Mouse (Mus musculus) adrenal gland, adult 8-10 months (tissue): ENCODE measurements around the gene Gm49380. TPM values are rescaled to one million over a fixed set of nuclear protein-coding genes. Genes with fewer than 3 reads are reported as not detected.

Experiments
- DNase-seq: peaks from one replicate; pipeline ENCODE4 v3.0.0; 2022
- total RNA-seq, 4 experiments: library from RNA; stranded (reverse); gene quantifications; 2 replicates each; pipeline ENCODE4 v1.2.4; 2022

Gene Gm49380
- total RNA-seq, 4 experiments from 2014 or later, result 0.20 to 1.1 (median 0.93) TPM

GRCm38 (mm10) chr9:44074395-44075275, 38.7 kb downstream of the Gm49380 start:
- no peak for DNase-seq

- no peak for DNase-seq
These were observed 40.2 kb downstream of the Gm49380 start for GRCm38 (mm10) chr9:44073115-44073514.

- peak; percentile 89 for DNase-seq
These were observed 40.7 kb downstream of the Gm49380 start for GRCm38 (mm10) chr9:44072599-44072915.

GRCm38 (mm10) chr9:44071914-44072598, 41.2 kb downstream of the Gm49380 start:
- DNase-seq, result no peak

GRCm38 (mm10) chr9:44070844-44071231, 42.5 kb downstream of the Gm49380 start:
- DNase-seq, result no peak

GRCm38 (mm10) chr9:44070113-44070843, 43.0 kb downstream of the Gm49380 start:
- DNase-seq, result no peak

- DNase-seq, result no peak
These were observed 44.0 kb downstream of the Gm49380 start for GRCm38 (mm10) chr9:44069252-44069651.

GRCm38 (mm10) chr9:44067960-44068330, 45.4 kb downstream of the Gm49380 start:
- DNase-seq, result no peak

GRCm38 (mm10) chr9:44067241-44067959, 45.9 kb downstream of the Gm49380 start:
- no peak for DNase-seq

GRCm38 (mm10) chr9:44066785-44067225, 46.5 kb downstream of the Gm49380 start, which contains the start of gene Usp2:
Gene Usp2, plus strand, starts transcription at chr9:44067021.
- DNase-seq, result peak; percentile 99

- DNase-seq, result no peak
These were observed 48.1 kb downstream of the Gm49380 start for GRCm38 (mm10) chr9:44065177-44065576.

GRCm38 (mm10) chr9:44058606-44059005, 54.7 kb downstream of the Gm49380 start:
- DNase-seq, result no peak

- DNase-seq, result no peak
These were observed 59.4 kb downstream of the Gm49380 start for GRCm38 (mm10) chr9:44053936-44054335.

- no peak for DNase-seq
These were observed 60.4 kb downstream of the Gm49380 start for GRCm38 (mm10) chr9:44052855-44053254.

- no peak for DNase-seq
These were observed 63.7 kb downstream of the Gm49380 start for GRCm38 (mm10) chr9:44049381-44050165.

- DNase-seq, result no peak
These were observed 64.5 kb downstream of the Gm49380 start for GRCm38 (mm10) chr9:44048541-44049380.

GRCm38 (mm10) chr9:44047571-44048490, 65.5 kb downstream of the Gm49380 start:
- DNase-seq, result no peak

- DNase-seq, result no peak
These were observed 66.2 kb downstream of the Gm49380 start for GRCm38 (mm10) chr9:44047071-44047470.

- DNase-seq, result no peak
These were observed 66.9 kb downstream of the Gm49380 start for GRCm38 (mm10) chr9:44046426-44046825.
